Mouse (Mus musculus) neutrophil, adult 5-6 weeks (primary cell): ENCODE results near the gene Ap2b1. TPM values are rescaled to one million over a fixed set of nuclear protein-coding genes. Genes with fewer than 3 reads are reported as not detected.
A peak's percentile ranks its signal among the peaks of the same experiment; 100 is the strongest.

Experiments
- ATAC-seq: fragments of 151-379, 151-347 bp; 2 replicates; pipeline ENCODE4 v1.8.0; 2017; ENCODE audit warnings: mild to moderate bottlenecking, moderate TSS enrichment; ENCODE audit not compliant: insufficient number of reproducible peaks, poor library complexity, low FRiP score, severe bottlenecking; ENCODE audit errors: extremely low read depth
- total RNA-seq: library from RNA; stranded (forward); fragments of 200-1000 nt; gene quantifications from 2 replicates; pipeline ENCODE4 v1.2.3, GENCODE M21; 2017

The Ap2b1 gene
- total RNA-seq, 1 experiment from 2014 or later = 77.4 TPM

- ATAC-seq = no peak
Measured at GRCm38 (mm10) chr11:83429355-83429754, 130.5 kb downstream of the Ap2b1 start, which contains the start of gene Gas2l2. Gas2l2 (minus strand) TSS chr11:83429455.

GRCm38 (mm10) chr11:83432533-83432932, 133.7 kb downstream of the Ap2b1 start:
- no peak for ATAC-seq

DNA sequence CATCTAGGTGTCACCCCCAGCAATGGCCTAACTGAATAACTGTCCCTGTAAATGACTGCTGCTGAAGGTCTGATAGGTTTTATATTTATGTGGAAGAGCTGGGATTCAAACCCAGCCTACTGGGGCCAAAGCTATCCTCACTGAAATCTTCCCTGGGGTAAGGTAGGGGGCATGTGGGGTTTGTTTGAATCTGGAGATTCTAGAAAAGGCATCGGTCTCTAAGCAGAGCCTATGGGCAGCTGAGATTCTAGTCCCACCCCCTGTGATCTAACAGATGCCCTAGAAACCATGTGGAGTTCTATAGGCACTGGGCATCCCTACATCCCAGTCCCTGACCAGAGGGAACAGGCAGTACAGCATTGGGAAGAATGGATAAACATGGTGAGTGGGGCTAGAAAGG, 138.6 kb downstream of the Ap2b1 start, which contains the start of gene 1700020L24Rik:
Gene 1700020L24Rik (plus strand): TSS at position 301 of the 400 bp plus-strand sequence.
- no peak for ATAC-seq

DNA sequence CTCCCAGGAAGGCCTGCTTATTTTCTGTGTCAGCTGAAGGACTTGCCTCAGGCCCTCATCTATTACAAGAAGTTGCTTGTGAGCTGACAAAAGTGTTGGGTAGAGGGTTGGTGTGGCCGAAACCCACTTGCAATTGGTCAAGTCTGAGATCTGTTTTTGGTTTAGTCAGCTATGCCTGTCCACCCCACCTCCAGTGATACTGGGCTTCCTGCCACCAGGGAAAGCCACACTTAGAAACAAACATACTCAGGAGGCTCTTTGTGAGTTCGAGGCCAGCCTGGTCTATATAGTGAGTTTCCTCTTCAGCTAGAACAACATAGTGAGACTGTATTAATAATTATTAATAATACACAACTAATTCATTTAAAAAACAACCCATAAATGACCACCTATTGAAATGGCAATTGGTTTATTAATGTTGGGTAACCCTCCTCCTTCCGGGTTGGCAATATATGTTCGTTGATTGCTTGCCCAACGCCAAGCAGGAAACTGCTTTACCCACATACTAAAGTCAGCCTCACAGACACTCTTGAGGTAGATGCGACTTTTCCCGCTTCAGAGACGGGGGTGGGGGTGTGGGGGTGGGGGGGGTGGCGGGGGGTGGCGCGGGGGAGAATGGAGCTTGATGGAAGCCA, 140.7 kb downstream of the Ap2b1 start:
- no peak for ATAC-seq

DNA sequence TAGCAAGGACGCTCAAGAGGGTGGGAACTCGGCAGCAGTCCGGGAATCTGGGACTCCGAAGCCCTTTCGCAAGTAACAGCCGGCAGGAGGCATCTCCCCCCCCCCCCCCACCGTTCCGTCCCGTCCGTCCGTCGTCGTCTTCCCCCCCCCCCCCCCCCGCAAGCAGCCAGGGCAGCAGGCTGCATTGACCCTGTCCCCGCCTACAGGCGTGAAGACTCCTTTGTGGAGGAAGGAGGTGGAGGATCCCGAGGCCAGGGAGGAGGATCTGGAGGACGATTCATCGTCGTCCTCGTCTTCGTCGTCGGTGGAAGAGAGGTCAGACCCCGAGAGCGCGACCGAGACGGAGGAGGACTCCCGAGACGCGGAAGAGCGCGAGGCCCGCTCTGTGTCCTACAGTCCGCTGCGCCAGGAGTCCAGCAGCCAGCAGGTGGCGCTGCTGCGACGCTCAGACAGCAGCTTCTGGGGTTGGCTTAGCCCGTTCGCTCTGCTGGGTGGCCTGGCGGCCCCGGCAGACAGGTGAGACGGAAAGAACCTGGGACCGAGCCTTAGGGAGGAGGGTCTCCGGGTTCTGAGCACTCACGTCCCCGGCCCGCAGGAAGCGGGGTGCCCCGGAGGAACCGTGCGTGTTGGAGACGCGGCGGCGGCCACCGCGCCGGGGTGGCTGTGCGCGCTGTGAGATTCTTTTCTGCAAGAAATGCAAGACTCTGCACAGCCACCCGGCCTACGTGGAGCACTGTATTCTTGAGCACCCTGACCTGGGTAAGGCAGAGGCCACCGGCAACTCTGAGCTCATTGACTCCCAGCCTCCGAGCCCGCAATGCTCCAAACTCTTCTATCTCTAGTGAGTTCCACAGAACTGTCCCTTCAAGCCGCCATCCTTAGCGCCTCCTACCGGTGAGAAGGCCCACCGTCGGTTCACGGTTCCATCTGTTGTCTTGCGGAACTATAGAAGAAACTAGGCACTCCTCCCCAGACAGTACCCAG, 141.5 kb downstream of the Ap2b1 start:
- peak; percentile 73 for ATAC-seq

- ATAC-seq = no peak
Measured at GRCm38 (mm10) chr11:83441235-83441634, 142.4 kb downstream of the Ap2b1 start.

DNA sequence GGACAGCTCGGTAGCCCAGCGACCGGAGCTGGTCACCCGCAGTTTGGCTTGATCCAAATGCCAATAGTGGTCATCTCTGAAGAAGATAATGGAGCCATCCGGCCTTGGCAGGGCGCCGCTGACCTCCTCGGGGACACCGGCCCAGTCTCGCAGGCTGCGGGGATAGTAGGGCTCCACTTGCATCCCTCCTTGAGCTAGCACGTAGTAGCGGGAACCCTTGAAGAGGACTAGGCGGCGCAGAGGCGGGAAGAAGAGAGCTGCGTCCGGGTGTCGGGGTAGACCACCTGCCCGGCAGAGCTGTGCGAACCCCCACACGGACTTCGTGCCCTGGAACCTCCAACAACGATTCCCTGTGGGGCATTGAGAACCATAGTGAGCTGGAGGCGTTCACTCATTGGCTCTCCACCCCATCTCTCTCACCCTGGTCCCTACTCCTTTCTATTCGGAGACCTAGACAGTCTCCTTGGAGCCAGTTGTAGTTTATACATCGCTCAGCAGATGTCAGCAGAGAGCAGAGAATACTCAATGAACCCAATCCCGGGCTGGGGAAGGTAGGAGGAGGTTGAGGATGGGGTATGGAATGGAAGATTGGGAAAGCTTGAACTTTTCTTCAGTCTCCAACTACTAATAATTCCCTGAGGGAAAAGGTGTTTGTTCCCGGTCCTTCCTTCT, 143.9 kb downstream of the Ap2b1 start:
- ATAC-seq = peak; percentile 32; the same call in 1 of the 2 replicates

DNA sequence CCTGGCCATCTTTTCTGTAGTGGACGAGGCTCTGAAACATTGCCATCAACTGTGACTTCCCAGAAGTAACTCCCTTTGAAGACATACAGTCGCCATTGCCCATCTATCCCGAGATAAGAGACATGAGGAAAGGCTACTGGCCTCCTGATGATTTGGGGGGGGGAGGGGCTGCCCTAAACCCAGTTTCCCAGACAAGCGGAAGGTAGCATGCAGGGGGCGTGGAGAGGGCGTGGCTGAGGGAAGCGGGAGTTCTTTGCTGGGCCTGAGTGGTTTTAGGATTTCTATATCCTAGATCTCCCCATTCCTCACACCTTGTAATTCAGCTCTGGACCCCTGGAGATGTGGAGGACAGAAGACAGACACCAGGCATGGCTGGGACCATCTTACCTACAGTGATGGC, 145.0 kb downstream of the Ap2b1 start:
- ATAC-seq = no peak

DNA sequence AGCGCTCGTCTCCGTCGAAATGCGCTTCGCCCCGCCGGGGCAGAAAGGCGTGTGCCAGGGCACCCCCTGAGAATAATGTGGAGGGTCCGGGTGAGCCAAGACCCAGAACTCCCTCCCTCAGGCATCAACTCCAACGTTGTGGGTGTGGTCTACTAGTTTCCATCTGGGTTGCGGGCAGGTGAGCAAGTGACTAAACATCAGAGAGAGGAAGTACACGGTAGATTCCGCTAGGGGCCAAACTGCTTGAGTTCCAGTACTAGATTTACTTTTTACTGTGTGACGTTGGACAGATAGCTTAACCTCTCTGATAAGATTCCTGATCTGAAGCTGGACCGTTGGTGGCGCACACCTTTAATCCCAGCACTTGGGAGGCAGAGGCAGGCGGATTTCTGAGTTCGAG, 146.2 kb downstream of the Ap2b1 start:
- ATAC-seq = peak; percentile 36; the same call in 1 of the 2 replicates

GRCm38 (mm10) chr11:83447612-83448011, 148.8 kb downstream of the Ap2b1 start:
- ATAC-seq = no peak

- ATAC-seq = no peak
Measured at GRCm38 (mm10) chr11:83448021-83448926, 149.4 kb downstream of the Ap2b1 start.

DNA sequence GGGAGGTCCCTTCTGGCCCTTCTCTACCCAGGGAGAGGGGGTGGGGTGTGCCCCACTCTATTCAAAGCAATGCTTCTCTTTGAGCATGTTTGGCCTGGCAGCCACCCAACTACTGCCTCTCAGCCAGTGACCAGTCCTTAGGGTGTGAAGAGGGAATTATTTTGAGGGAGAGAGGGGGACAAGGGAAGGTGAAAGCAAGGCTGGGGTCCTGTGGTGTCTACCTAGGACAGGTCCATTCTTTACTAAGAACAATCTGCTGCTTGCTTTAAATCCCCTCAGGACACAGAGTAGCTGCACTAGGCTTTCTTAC, 150.1 kb downstream of the Ap2b1 start:
- ATAC-seq = no peak

- no peak for ATAC-seq
Measured at GRCm38 (mm10) chr11:83449298-83449697, 150.5 kb downstream of the Ap2b1 start.

DNA sequence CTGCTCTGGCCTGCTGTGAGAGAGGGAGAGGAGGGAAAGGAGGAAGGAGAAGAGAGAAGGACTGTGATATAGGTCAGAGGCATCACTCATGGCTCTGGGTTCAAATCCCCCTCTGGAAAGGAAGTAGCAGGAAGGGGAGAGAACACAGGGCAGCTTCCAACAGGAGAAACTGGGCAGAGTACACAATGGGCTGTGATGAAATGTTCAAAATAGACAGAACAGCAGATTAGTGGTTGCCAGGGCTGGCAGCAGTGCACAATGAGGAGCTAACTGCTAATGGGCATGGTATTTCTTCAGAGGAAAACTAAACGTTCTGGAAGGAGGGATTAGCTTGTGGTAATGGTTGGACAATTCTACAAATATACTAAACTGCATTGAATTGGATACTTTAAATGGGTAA, 151.7 kb downstream of the Ap2b1 start:
- ATAC-seq = no peak

- no peak for ATAC-seq
Measured at GRCm38 (mm10) chr11:83451281-83451680, 152.5 kb downstream of the Ap2b1 start.

- no peak for ATAC-seq
Measured at GRCm38 (mm10) chr11:83454548-83454947, 155.7 kb downstream of the Ap2b1 start.
